Mouse (Mus musculus) kidney, adult 2 months (tissue): ENCODE measurements around the gene Htra2.

ENCODE experiments used
- CTCF ChIP-seq: fragments of 200-500 bp; conservative IDR thresholded peaks from 2 replicates; pipeline ENCODE4 v1.5.1; 2011; ENCODE audit warnings: low read depth, mild to moderate bottlenecking, control low read depth, low read length, moderate library complexity, mixed read lengths; ENCODE audit not compliant: insufficient read depth, insufficient read length
- POLR2A ChIP-seq: fragments of 200-500 bp; IDR thresholded peaks from one replicate; pipeline ENCODE4 v1.6.1; 2011; ENCODE audit warnings: low read depth, low read length, control low read depth

GRCm38 (mm10) chr6:83011756-83012155, 43.3 kb downstream of the Htra2 start:
- TF ChIP-seq CTCF (no peak), POLR2A (no peak)
